ENCODE assay signal across 16 mouse cellular contexts in the genomic region with DNA sequence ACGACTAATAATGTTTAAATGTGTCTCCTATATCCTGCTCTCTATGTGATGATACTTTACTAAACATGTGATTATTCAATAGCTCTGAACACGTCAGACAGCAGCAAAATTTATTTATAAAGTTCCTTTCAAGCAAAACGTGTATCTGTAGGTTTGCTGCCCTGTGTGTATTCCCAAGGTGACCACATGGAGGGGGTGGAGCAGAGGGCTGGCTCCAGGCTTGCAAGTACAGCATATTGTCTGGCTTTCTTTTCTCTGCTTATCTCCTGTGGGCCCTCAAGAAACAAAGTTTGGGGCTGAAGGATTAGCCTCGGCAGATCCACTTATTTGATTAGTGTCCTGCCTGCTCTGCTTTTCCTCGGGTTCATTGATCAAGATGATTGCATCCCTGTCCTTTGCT.
DNase-seq lines count a peak whose midpoint lies in the region; ATAC-seq lines count a peak whose summit lies in the region.
"Had no signal": no experiment of that assay in that cellular context is flagged by ENCODE, and none has a peak within 500 bp of the region (broad histone marks: within the 10 kb centered on the region; RNA-seq: fewer than 3 reads in every experiment).

No protein-coding gene starts in this region.

- DNase-seq in forebrain, embryonic 14.5 days (ENCODE audit: low spot score): no peak
- DNase-seq in midbrain, embryonic 11.5 days (ENCODE audit: low spot score, missing footprints): peak; percentile 67
- DNase-seq in embryonic facial prominence, embryonic 10.5 days (ENCODE audit: low spot score): peak; percentile 7
- peak; percentile 1 for DNase-seq in retina, postnatal 1 day
- DNase-seq: adrenal gland, postnatal 14 days; cerebellum, adult 18-20 months; cerebellum, adult 9-11 months; cerebellum, postnatal 36 days; forebrain, postnatal 0 days; gastrocnemius, postnatal 14 days had no signal

- WGBS in forebrain, embryonic 12.5 days: 41% methylated on average over 5 of the region's 5 CpGs
- WGBS in forebrain, embryonic 14.5 days: 56% methylated on average over 5 of the region's 5 CpGs
- WGBS in midbrain, embryonic 11.5 days: 43% methylated on average over 5 of the region's 5 CpGs
- 35% methylated on average over 5 of the region's 5 CpGs for WGBS in midbrain, embryonic 16.5 days
- WGBS in embryonic facial prominence, embryonic 10.5 days: 58% methylated on average over 5 of the region's 5 CpGs

- no peaks in the 10 kb centered on the region for H3K4me1 ChIP-seq in forebrain, embryonic 12.5 days
- no peaks in the 10 kb centered on the region for H3K4me1 ChIP-seq in forebrain, embryonic 14.5 days (ENCODE audit: control insufficient read depth, insufficient read depth, low read length)
- no peaks in the 10 kb centered on the region for H3K4me1 ChIP-seq in midbrain, embryonic 11.5 days (ENCODE audit: control insufficient read depth, insufficient read depth, low read length)
- no peaks in the 10 kb centered on the region for H3K4me1 ChIP-seq in midbrain, embryonic 16.5 days (ENCODE audit: control insufficient read depth, insufficient read depth, low read length)
- H3K4me1 ChIP-seq in embryonic facial prominence, embryonic 10.5 days: no peaks in the 10 kb centered on the region
- H3K4me1 ChIP-seq: embryonic facial prominence, embryonic 12.5 days; heart, embryonic 12.5 days; intestine, embryonic 15.5 days had no signal

- H3K4me2 ChIP-seq in forebrain, embryonic 12.5 days: no peak overlapping the region
- H3K4me2 ChIP-seq in forebrain, embryonic 14.5 days (ENCODE audit: low read length): no peak overlapping the region
- H3K4me2 ChIP-seq in midbrain, embryonic 11.5 days: no peak overlapping the region
- H3K4me2 ChIP-seq in midbrain, embryonic 16.5 days (ENCODE audit: low read length): no peak overlapping the region
- H3K4me2 ChIP-seq: embryonic facial prominence, embryonic 12.5 days; heart, embryonic 12.5 days; intestine, embryonic 15.5 days had no signal

- no peak overlapping the region for H3K9ac ChIP-seq in forebrain, embryonic 12.5 days
- H3K9ac ChIP-seq in forebrain, embryonic 14.5 days (ENCODE audit: low read length): no peak overlapping the region
- no peak overlapping the region for H3K9ac ChIP-seq in midbrain, embryonic 11.5 days (ENCODE audit: low read length)
- no peak overlapping the region for H3K9ac ChIP-seq in midbrain, embryonic 16.5 days (ENCODE audit: low read depth, low read length)
- H3K9ac ChIP-seq: embryonic facial prominence, embryonic 12.5 days; forebrain, postnatal 0 days; heart, embryonic 12.5 days; intestine, embryonic 15.5 days had no signal

- ATAC-seq in forebrain, embryonic 12.5 days (ENCODE audit: low FRiP score): 0 out of 2 replicates have a peak, but pooled peaks have one; percentile 22
- no peak for ATAC-seq in forebrain, embryonic 14.5 days
- ATAC-seq in midbrain, embryonic 11.5 days (ENCODE audit: low FRiP score): peak; percentile 60; the same call in 1 of the 2 replicates
- no peak for ATAC-seq in midbrain, embryonic 16.5 days
- ATAC-seq in granulocyte monocyte progenitor cell, adult 5-6 weeks (replicated peaks; ENCODE audit: poor library complexity, severe bottlenecking): no peak
- ATAC-seq: forebrain, postnatal 0 days had no signal

- H3K9me3 ChIP-seq in forebrain, embryonic 12.5 days: no peaks in the 10 kb centered on the region
- no peaks in the 10 kb centered on the region for H3K9me3 ChIP-seq in forebrain, embryonic 14.5 days (replicated peaks; ENCODE audit: control insufficient read depth, low read length)
- H3K9me3 ChIP-seq in midbrain, embryonic 11.5 days (ENCODE audit: control insufficient read depth, low read length): no peaks in the 10 kb centered on the region
- H3K9me3 ChIP-seq in midbrain, embryonic 16.5 days (replicated peaks; ENCODE audit: control insufficient read depth, low read length, poor library complexity, severe bottlenecking): no peaks in the 10 kb centered on the region
- no peaks in the 10 kb centered on the region for H3K9me3 ChIP-seq in embryonic facial prominence, embryonic 10.5 days
- H3K9me3 ChIP-seq: embryonic facial prominence, embryonic 12.5 days; heart, embryonic 12.5 days; intestine, embryonic 15.5 days had no signal

- H3K27ac ChIP-seq in forebrain, embryonic 12.5 days: no peak overlapping the region
- H3K27ac ChIP-seq in forebrain, embryonic 14.5 days (ENCODE audit: low read depth, low read length): no peak overlapping the region
- no peak overlapping the region for H3K27ac ChIP-seq in midbrain, embryonic 11.5 days (ENCODE audit: low read depth, low read length)
- no peak overlapping the region for H3K27ac ChIP-seq in midbrain, embryonic 16.5 days (ENCODE audit: low read length)
- H3K27ac ChIP-seq in embryonic facial prominence, embryonic 10.5 days (replicated peaks): no peak overlapping the region
- H3K27ac ChIP-seq: embryonic facial prominence, embryonic 12.5 days; intestine, embryonic 15.5 days had no signal

- H3K4me3 ChIP-seq in forebrain, embryonic 12.5 days (replicated peaks): no peak overlapping the region
- H3K4me3 ChIP-seq in forebrain, embryonic 14.5 days (ENCODE audit: low read depth, low read length): no peak overlapping the region
- H3K4me3 ChIP-seq in midbrain, embryonic 11.5 days (ENCODE audit: low read depth, low read length): no peak overlapping the region
- H3K4me3 ChIP-seq in midbrain, embryonic 16.5 days (ENCODE audit: low read depth, low read length): no peak overlapping the region
- no peak overlapping the region for H3K4me3 ChIP-seq in embryonic facial prominence, embryonic 10.5 days
- H3K4me3 ChIP-seq: embryonic facial prominence, embryonic 12.5 days; heart, embryonic 12.5 days; intestine, embryonic 15.5 days had no signal

- no peaks in the 10 kb centered on the region for H3K36me3 ChIP-seq in forebrain, embryonic 12.5 days (replicated peaks)
- no peaks in the 10 kb centered on the region for H3K36me3 ChIP-seq in forebrain, embryonic 14.5 days (ENCODE audit: control insufficient read depth, insufficient read depth, low read length)
- H3K36me3 ChIP-seq in midbrain, embryonic 11.5 days (ENCODE audit: control insufficient read depth, insufficient read depth, low read length): no peaks in the 10 kb centered on the region
- no peaks in the 10 kb centered on the region for H3K36me3 ChIP-seq in midbrain, embryonic 16.5 days (ENCODE audit: control insufficient read depth, insufficient read depth, low read length)
- H3K36me3 ChIP-seq in embryonic facial prominence, embryonic 10.5 days (replicated peaks): no peaks in the 10 kb centered on the region
- H3K36me3 ChIP-seq: embryonic facial prominence, embryonic 12.5 days; heart, embryonic 12.5 days; intestine, embryonic 15.5 days had no signal

- H3K27me3 ChIP-seq in forebrain, embryonic 12.5 days: no peaks in the 10 kb centered on the region
- H3K27me3 ChIP-seq in forebrain, embryonic 14.5 days (replicated peaks; ENCODE audit: control insufficient read depth, insufficient read depth, low read length): no peaks in the 10 kb centered on the region
- no peaks in the 10 kb centered on the region for H3K27me3 ChIP-seq in midbrain, embryonic 11.5 days (ENCODE audit: control insufficient read depth, insufficient read depth, low read length)
- H3K27me3 ChIP-seq in midbrain, embryonic 16.5 days (ENCODE audit: control insufficient read depth, insufficient read depth, low read depth, low read length): no peaks in the 10 kb centered on the region
- H3K27me3 ChIP-seq in embryonic facial prominence, embryonic 10.5 days (replicated peaks; ENCODE audit: low read depth, poor library complexity, severe bottlenecking): no peaks in the 10 kb centered on the region
- H3K27me3 ChIP-seq: embryonic facial prominence, embryonic 12.5 days; heart, embryonic 12.5 days; intestine, embryonic 15.5 days had no signal

Comparison
In these comparisons a context has a peak if more than half of its experiments do, and no peak if none do; other contexts are left out.
1. ATAC-seq: peak in forebrain, embryonic 12.5 days (single experiment) and midbrain, embryonic 11.5 days (single experiment); none in forebrain, embryonic 14.5 days (single experiment), midbrain, embryonic 16.5 days (single experiment) and granulocyte monocyte progenitor cell, adult 5-6 weeks (single experiment).